Mouse (Mus musculus): ENCODE results near the gene Arf4. TPM values are rescaled to one million over a fixed set of nuclear protein-coding genes. Genes with fewer than 3 reads are reported as not detected.
"Not testable (repeated sequence)": the region's sequence is repeated elsewhere in the genome, so short reads cannot be mapped to it uniquely, and the experiment has no call there.

Gene Arf4
- polyA plus RNA-seq, 1 experiment from 2014 or later, result 281 TPM

GRCm38 (mm10) chr14:26671870-26672615, 34.2 kb downstream of the Arf4 start:
- H3K4me3 ChIP-seq (ENCODE audit: inconsistent target), result peak overlapping the region; percentile 2; the same call in 1 of the 2 replicates
- not testable (repeated sequence) for H3K36me3 ChIP-seq (ENCODE audit: inconsistent target)
- WGBS (ENCODE audit: missing documents), result 33% methylated on average over 11 of the region's 17 CpGs

GRCm38 (mm10) chr14:26674476-26675169, 36.7 kb downstream of the Arf4 start:
- not testable (repeated sequence) for H3K27ac ChIP-seq; H3K79me2 ChIP-seq (ENCODE audit: inconsistent target); H3K4me3 ChIP-seq (ENCODE audit: inconsistent target); H3K36me3 ChIP-seq (ENCODE audit: inconsistent target)
- WGBS (ENCODE audit: missing documents), result 91% methylated on average over 2 of the region's 2 CpGs

More at GRCm38 (mm10) chr14:26671870-26672615, 34.2 kb downstream of the Arf4 start:
- not testable (repeated sequence) for H3K27ac ChIP-seq
- peaks cover 18% of the 10 kb centered on the region for H3K79me2 ChIP-seq (ENCODE audit: inconsistent target)

DNA sequence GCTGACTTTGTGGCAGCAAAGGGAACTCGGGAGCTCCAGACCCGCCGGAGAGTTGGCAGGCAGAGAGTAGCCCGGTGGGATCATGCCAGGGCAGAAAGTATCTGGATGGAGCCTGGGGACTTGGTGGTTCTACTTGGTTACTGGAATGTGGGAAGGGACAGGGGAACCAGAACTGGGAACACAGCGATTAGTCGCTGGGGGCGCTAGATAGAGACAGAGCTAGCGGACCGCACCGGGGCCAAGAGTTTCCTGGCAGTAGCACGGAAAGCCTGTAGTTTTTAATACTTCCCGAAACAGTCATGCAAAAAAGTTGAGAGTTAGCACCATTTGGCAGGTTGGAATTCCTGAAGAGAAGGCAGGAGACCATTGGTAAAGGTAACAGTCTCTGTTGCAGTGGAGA, 37.5 kb downstream of the Arf4 start:
- Histone ChIP-seq H3K4me3 (ENCODE audit: inconsistent target) (no peak overlapping the region), H3K27ac (no peak overlapping the region), H3K36me3 (ENCODE audit: inconsistent target) (no peaks in the 10 kb centered on the region), H3K79me2 (ENCODE audit: inconsistent target) (no peaks in the 10 kb centered on the region)
- WGBS (ENCODE audit: missing documents), result 16% methylated on average over 12 of the region's 12 CpGs

DNA sequence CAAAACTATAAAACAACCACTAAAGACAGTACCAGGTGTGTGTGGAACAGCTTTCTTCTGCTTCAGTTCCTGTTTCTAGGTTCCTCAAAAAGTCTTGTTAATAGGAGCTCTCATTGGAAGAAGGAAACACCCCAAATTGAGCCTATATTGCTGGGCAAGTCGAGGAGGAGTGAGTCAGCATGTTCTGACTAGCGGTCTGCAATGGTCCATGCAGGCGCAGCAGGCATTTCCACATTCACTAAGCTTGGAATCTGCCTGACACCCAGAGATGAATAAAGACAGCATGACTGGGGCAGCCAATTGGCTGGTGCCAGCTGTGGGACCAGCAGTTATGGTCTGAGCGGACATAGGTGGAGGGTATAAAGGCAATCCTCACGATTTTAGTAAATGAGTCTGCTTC, 37.9 kb downstream of the Arf4 start:
- H3K4me3 ChIP-seq (ENCODE audit: inconsistent target), result no peak overlapping the region
- H3K27ac ChIP-seq, result no peak overlapping the region
- no peaks in the 10 kb centered on the region for H3K79me2 ChIP-seq (ENCODE audit: inconsistent target)
- WGBS (ENCODE audit: missing documents), result 25% methylated on average over 5 of the region's 5 CpGs
- no peaks in the 10 kb centered on the region for H3K36me3 ChIP-seq (ENCODE audit: inconsistent target)

DNA sequence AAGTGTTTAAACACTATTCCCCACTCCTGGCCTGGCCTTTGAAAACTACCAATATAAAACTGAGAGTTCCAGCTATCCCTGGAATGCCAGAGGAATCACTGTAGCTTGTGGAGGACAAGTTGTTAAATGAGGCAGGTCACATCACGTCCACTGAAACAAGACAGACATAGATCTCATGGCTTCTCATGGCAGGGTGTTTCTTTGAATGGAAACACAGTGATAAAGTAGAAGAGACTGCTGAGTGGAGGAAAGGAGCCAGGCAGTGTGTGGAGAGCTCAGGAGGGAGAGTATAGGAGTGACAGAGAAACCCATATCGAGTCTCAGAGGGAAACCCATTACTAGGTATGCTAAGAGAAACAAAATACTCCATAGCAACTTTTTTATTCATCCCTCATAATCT, 52.9 kb downstream of the Arf4 start:
- WGBS (ENCODE audit: missing documents), result 65% methylated on average over 2 of the region's 2 CpGs
- Histone ChIP-seq H3K79me2 (ENCODE audit: inconsistent target) (no peaks in the 10 kb centered on the region), H3K36me3 (ENCODE audit: inconsistent target) (no peaks in the 10 kb centered on the region), H3K4me3 (ENCODE audit: inconsistent target) (no peak overlapping the region), H3K27ac (no peak overlapping the region)

GRCm38 (mm10) chr14:26691363-26691762, 53.5 kb downstream of the Arf4 start:
- 71% methylated on average over 2 of the region's 2 CpGs for WGBS (ENCODE audit: missing documents)
- Histone ChIP-seq H3K4me3 (ENCODE audit: inconsistent target) (no peak overlapping the region), H3K79me2 (ENCODE audit: inconsistent target) (no peaks in the 10 kb centered on the region), H3K36me3 (ENCODE audit: inconsistent target) (no peaks in the 10 kb centered on the region), H3K27ac (no peak overlapping the region)

DNA sequence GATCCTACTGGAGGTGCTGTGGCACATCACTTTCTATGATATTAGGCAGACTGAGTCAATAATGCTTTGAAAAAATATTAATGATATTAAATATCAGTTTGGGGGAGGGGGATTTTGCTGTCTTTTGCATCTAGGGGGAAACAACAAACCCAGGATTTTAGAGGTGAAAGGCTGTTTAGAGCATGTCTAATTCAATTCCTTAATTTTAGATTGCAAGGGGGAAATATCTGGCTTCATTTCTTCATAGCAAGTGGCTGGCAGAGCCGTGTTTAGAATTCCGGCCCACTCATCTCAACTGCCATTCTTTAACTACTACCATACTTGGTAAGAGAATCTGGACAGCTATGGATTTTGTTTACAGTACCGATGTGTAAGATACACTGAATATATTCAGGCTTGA, 55.1 kb downstream of the Arf4 start, which contains the start of gene Dnah12:
TSS of gene Dnah12 (plus strand) at position 301 of the 400 bp plus-strand sequence.
- no peak within 1 kb of the TSS for H3K4me3 ChIP-seq (ENCODE audit: inconsistent target)
- no peaks in the 10 kb centered on the region for H3K36me3 ChIP-seq (ENCODE audit: inconsistent target)
- no peaks in the 10 kb centered on the region for H3K79me2 ChIP-seq (ENCODE audit: inconsistent target)
- no peak within 1 kb of the TSS for H3K27ac ChIP-seq
- 85% methylated on average over 3 of the region's 3 CpGs for WGBS (ENCODE audit: missing documents)

- Histone ChIP-seq H3K4me3 (ENCODE audit: inconsistent target) (no peak overlapping the region), H3K36me3 (ENCODE audit: inconsistent target) (no peaks in the 10 kb centered on the region), H3K27ac (no peak overlapping the region), H3K79me2 (ENCODE audit: inconsistent target) (no peaks in the 10 kb centered on the region)
These were observed 60.0 kb downstream of the Arf4 start for GRCm38 (mm10) chr14:26697912-26698311.

DNA sequence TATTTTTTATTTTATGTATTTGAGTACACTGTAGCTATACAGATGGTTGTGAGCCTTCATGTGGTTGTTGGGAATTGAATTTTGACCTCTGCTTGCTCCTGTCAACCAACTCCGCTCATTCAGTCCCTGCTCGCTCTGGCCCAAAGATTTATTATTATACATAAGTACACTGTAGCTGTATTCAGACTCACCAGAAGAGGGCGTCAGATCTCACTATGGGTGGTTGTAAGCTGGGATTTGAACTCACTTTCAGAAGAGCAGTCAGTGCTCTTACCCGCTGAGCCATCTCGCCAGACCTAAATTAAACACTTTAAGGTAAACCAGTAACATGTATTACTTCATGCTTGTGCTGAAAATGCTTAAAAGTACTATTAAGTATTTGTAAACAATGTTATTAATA, 67.4 kb downstream of the Arf4 start:
- H3K36me3 ChIP-seq (ENCODE audit: inconsistent target); H3K27ac ChIP-seq; H3K4me3 ChIP-seq (ENCODE audit: inconsistent target); H3K79me2 ChIP-seq (ENCODE audit: inconsistent target): not testable (repeated sequence)
- 90% methylated on average over 5 of the region's 5 CpGs for WGBS (ENCODE audit: missing documents)

Other genes with a start within 250 kb of the Arf4 start
- 43.3 to 119 TPM (median 48.0 TPM) in 3 replicates for gene Slmap, start 103.1 kb upstream of the Arf4 start, polyA plus RNA-seq (2018)
- gene Dennd6a, start 64.2 kb upstream of the Arf4 start, polyA plus RNA-seq (2018), result 25.6 to 30.5 TPM (median 28.1 TPM) in 3 replicates
- gene Pde12, start 31.8 kb downstream of the Arf4 start, polyA plus RNA-seq (2018), result 5.0 to 8.4 TPM (median 6.4 TPM) in 3 replicates
- 0.20 TPM in 1 of 3 replicates, not detected in the others for gene Dnah12, start 55.2 kb downstream of the Arf4 start, polyA plus RNA-seq (2018)

All from macrophage (primary cell).